Mouse (Mus musculus) right cerebral cortex, adult 2 months (tissue): ENCODE data around the gene Bmp4.

ENCODE experiments used
- DNase-seq, 2 experiments: peaks; one replicate each; pipeline ENCODE4 v3.0.0; 2021 to 2022; ENCODE audit warnings: low spot score in 2 of 2

Gene Bmp4

GRCm38 (mm10) chr14:46390249-46390775 is at the start of gene Bmp4:
Gene Bmp4, minus strand, starts transcription at chr14:46390669.
- no peak for DNase-seq

- DNase-seq, result no peak
Observed at GRCm38 (mm10) chr14:46439461-46440048, 49.1 kb upstream of the Bmp4 start.

- DNase-seq, result no peak
Observed at GRCm38 (mm10) chr14:46436471-46437090, 46.1 kb upstream of the Bmp4 start.

GRCm38 (mm10) chr14:46430231-46430630 is 39.8 kb upstream of the Bmp4 start:
- no peak for DNase-seq

- DNase-seq, result no peak
Observed at GRCm38 (mm10) chr14:46427251-46427650, 36.8 kb upstream of the Bmp4 start.

GRCm38 (mm10) chr14:46421823-46422222 is 31.4 kb upstream of the Bmp4 start:
- no peak for DNase-seq

GRCm38 (mm10) chr14:46419269-46419668 is 28.8 kb upstream of the Bmp4 start:
- DNase-seq, result no peak

- DNase-seq, result no peak
Observed at GRCm38 (mm10) chr14:46418371-46419097, 28.1 kb upstream of the Bmp4 start.

- no peak for DNase-seq
Observed at GRCm38 (mm10) chr14:46412497-46413000, 22.1 kb upstream of the Bmp4 start.

GRCm38 (mm10) chr14:46410557-46411120 is 20.2 kb upstream of the Bmp4 start:
- no peak for DNase-seq

- DNase-seq, result no peak
Observed at GRCm38 (mm10) chr14:46409016-46409415, 18.5 kb upstream of the Bmp4 start.

- no peak for DNase-seq
Observed at GRCm38 (mm10) chr14:46408319-46408718, 17.9 kb upstream of the Bmp4 start.

- DNase-seq, result no peak
Observed at GRCm38 (mm10) chr14:46399925-46400324, 9.5 kb upstream of the Bmp4 start.

- DNase-seq, result no peak
Observed at GRCm38 (mm10) chr14:46398091-46398695, 7.7 kb upstream of the Bmp4 start.

- DNase-seq, result no peak
Observed at GRCm38 (mm10) chr14:46391621-46392170, 1.2 kb upstream of the Bmp4 start.

- no peak for DNase-seq
Observed at GRCm38 (mm10) chr14:46389438-46390248, 826 bp downstream of the Bmp4 start.

GRCm38 (mm10) chr14:46388636-46389035 is 1.8 kb downstream of the Bmp4 start:
- no peak for DNase-seq

GRCm38 (mm10) chr14:46387821-46388481 is 2.5 kb downstream of the Bmp4 start:
- DNase-seq, result no peak

- DNase-seq, result no peak
Observed at GRCm38 (mm10) chr14:46387357-46387671, 3.2 kb downstream of the Bmp4 start.
